In genomic region chr4:52821375-52821774, GRCm38 (mm10) we compare ENCODE assay signal across 31 mouse cellular contexts. TPM values are rescaled to one million over a fixed set of nuclear protein-coding genes. Genes with fewer than 3 reads are reported as not detected.
"Had no signal": no experiment of that assay in that cellular context is flagged by ENCODE, and none has a peak within 500 bp of the region (broad histone marks: within the 10 kb centered on the region; RNA-seq: fewer than 3 reads in every experiment).

No protein-coding gene starts in this region.

- H3K4me1 ChIP-seq: limb, embryonic 12.5 days; limb, embryonic 15.5 days; midbrain, embryonic 12.5 days; midbrain, embryonic 15.5 days; neural tube, embryonic 12.5 days; neural tube, embryonic 15.5 days had no signal

- H3K27ac ChIP-seq: kidney, postnatal 0 days; layer of hippocampus, adult 2 months; limb, embryonic 12.5 days; limb, embryonic 15.5 days; liver, embryonic 14.5 days; macrophage; midbrain, embryonic 12.5 days; midbrain, embryonic 15.5 days; neural tube, embryonic 12.5 days; neural tube, embryonic 15.5 days had no signal

- H3K4me3 ChIP-seq: layer of hippocampus, adult 2 months; limb, embryonic 12.5 days; limb, embryonic 15.5 days; midbrain, embryonic 12.5 days; midbrain, embryonic 15.5 days; neural tube, embryonic 12.5 days; neural tube, embryonic 15.5 days had no signal

- DNase-seq: kidney, adult 2 months; kidney, postnatal 36 days; left cerebral cortex, postnatal 4 days; liver, postnatal 0 days; lung, embryonic 14.5 days; right cerebral cortex, postnatal 25 days; thymus, adult 18-20 months; thymus, postnatal 36 days had no signal

- H3K27me3 ChIP-seq: limb, embryonic 12.5 days; limb, embryonic 15.5 days; midbrain, embryonic 12.5 days; midbrain, embryonic 15.5 days; neural tube, embryonic 12.5 days; neural tube, embryonic 15.5 days had no signal

- ATAC-seq: intestine, postnatal 0 days; liver, postnatal 0 days; lung, postnatal 0 days; midbrain, embryonic 15.5 days had no signal

- H3K36me3 ChIP-seq: limb, embryonic 12.5 days; limb, embryonic 15.5 days; midbrain, embryonic 12.5 days; midbrain, embryonic 15.5 days; neural tube, embryonic 12.5 days; neural tube, embryonic 15.5 days had no signal

RNA-seq across cellular contexts. Expression of gene Olfr275, which starts 7.0 kb away (rescaled TPM):
- total RNA-seq: layer of hippocampus, adult 2 months; layer of hippocampus, postnatal 25 days; left cerebral cortex, adult 8-10 months; left cerebral cortex, postnatal 14 days; left cerebral cortex, postnatal 4 days; megakaryocyte, adult 5-6 weeks had no signal
- polyA plus RNA-seq: intestine, embryonic 14.5 days; intestine, postnatal 0 days; kidney, adult 2 months; kidney, embryonic 14.5 days; kidney, postnatal 0 days; limb, embryonic 12.5 days; limb, embryonic 15.5 days; liver, embryonic 11.5 days; liver, embryonic 14.5 days; liver, postnatal 0 days; lung, embryonic 14.5 days; lung, postnatal 0 days; macrophage; midbrain, embryonic 12.5 days; midbrain, embryonic 15.5 days; neural tube, embryonic 12.5 days; small intestine, adult 2 months; spleen, adult 2 months; stomach, embryonic 16.5 days; urinary bladder, adult 2 months had no signal

RNA-seq across cellular contexts. Expression of gene Olfr273, which starts 37.7 kb away (rescaled TPM):
- total RNA-seq: layer of hippocampus, adult 2 months; layer of hippocampus, postnatal 25 days; left cerebral cortex, adult 8-10 months; left cerebral cortex, postnatal 14 days; left cerebral cortex, postnatal 4 days; megakaryocyte, adult 5-6 weeks had no signal
- polyA plus RNA-seq: intestine, embryonic 14.5 days; intestine, postnatal 0 days; kidney, adult 2 months; kidney, embryonic 14.5 days; kidney, postnatal 0 days; limb, embryonic 12.5 days; limb, embryonic 15.5 days; liver, embryonic 11.5 days; liver, embryonic 14.5 days; liver, postnatal 0 days; lung, embryonic 14.5 days; lung, postnatal 0 days; macrophage; midbrain, embryonic 12.5 days; midbrain, embryonic 15.5 days; neural tube, embryonic 12.5 days; neural tube, embryonic 15.5 days; small intestine, adult 2 months; spleen, adult 2 months; stomach, embryonic 16.5 days; urinary bladder, adult 2 months had no signal
